Mouse (Mus musculus) CH12.LX (cell line): ENCODE data around the gene Phc1.

Source experiments
- CHD1 ChIP-seq: IDR thresholded peaks from 2 replicates; pipeline ENCODE4 v1.6.1; 2012; ENCODE audit warnings: low read depth, low read length, improper control_type of control experiment, inconsistent platforms
- CTCF ChIP-seq, 2 experiments: IDR thresholded peaks in 1 of 2; conservative IDR thresholded peaks in 1 of 2; 2 replicates each; pipeline ENCODE4 v1.5.1; 2011 to 2012; ENCODE audit warnings: low read depth in 2 of 2, low read length in 2 of 2, improper control_type of control experiment in 1 of 2, inconsistent platforms in 1 of 2, mild to moderate bottlenecking in 1 of 2, moderate library complexity in 1 of 2
- ELF1 ChIP-seq: IDR thresholded peaks from 2 replicates; pipeline ENCODE4 v1.6.1; 2014; ENCODE audit warnings: low read depth, mild to moderate bottlenecking, inconsistent platforms, low read length, improper control_type of control experiment
- ETS1 ChIP-seq: conservative IDR thresholded peaks from 2 replicates; pipeline ENCODE4 v1.6.1; 2012; ENCODE audit warnings: low read depth, mild to moderate bottlenecking, inconsistent platforms, low read length, improper control_type of control experiment, moderate library complexity
- GABPA ChIP-seq: IDR thresholded peaks from 2 replicates; pipeline ENCODE4 v1.6.1; 2012; ENCODE audit warnings: low read depth, low read length, improper control_type of control experiment, inconsistent platforms; ENCODE audit not compliant: insufficient replicate concordance
- MAX ChIP-seq: IDR thresholded peaks from 2 replicates; pipeline ENCODE4 v1.6.1; 2011; ENCODE audit warnings: low read length, improper control_type of control experiment
- MAZ ChIP-seq: IDR thresholded peaks from 2 replicates; pipeline ENCODE4 v1.6.1; 2012; ENCODE audit warnings: low read depth, mild to moderate bottlenecking, inconsistent platforms, low read length, improper control_type of control experiment, moderate library complexity
- PAX5 ChIP-seq: IDR thresholded peaks from 2 replicates; pipeline ENCODE4 v1.6.1; 2012; ENCODE audit warnings: low read length, inconsistent platforms, mixed read lengths
- POLR2A ChIP-seq: IDR thresholded peaks from 2 replicates; pipeline ENCODE4 v1.6.1; 2011; ENCODE audit warnings: low read depth, mild to moderate bottlenecking, improper control_type of control experiment, low read length
- POLR2AphosphoS2 ChIP-seq: IDR thresholded peaks from 2 replicates; pipeline ENCODE4 v1.6.1; 2011; ENCODE audit warnings: low read depth, low read length, improper control_type of control experiment
- SMC3 ChIP-seq: IDR thresholded peaks from 2 replicates; pipeline ENCODE4 v1.6.1; 2011; ENCODE audit warnings: low read depth, low read length, improper control_type of control experiment
- USF1 ChIP-seq: IDR thresholded peaks from 2 replicates; pipeline ENCODE4 v1.6.1; 2014; ENCODE audit warnings: low read depth, mild to moderate bottlenecking, inconsistent platforms, low read length, improper control_type of control experiment
- ZNF384 ChIP-seq: IDR thresholded peaks from 2 replicates; pipeline ENCODE4 v1.6.1; 2012; ENCODE audit warnings: low read depth, low read length, improper control_type of control experiment, inconsistent platforms

DNA sequence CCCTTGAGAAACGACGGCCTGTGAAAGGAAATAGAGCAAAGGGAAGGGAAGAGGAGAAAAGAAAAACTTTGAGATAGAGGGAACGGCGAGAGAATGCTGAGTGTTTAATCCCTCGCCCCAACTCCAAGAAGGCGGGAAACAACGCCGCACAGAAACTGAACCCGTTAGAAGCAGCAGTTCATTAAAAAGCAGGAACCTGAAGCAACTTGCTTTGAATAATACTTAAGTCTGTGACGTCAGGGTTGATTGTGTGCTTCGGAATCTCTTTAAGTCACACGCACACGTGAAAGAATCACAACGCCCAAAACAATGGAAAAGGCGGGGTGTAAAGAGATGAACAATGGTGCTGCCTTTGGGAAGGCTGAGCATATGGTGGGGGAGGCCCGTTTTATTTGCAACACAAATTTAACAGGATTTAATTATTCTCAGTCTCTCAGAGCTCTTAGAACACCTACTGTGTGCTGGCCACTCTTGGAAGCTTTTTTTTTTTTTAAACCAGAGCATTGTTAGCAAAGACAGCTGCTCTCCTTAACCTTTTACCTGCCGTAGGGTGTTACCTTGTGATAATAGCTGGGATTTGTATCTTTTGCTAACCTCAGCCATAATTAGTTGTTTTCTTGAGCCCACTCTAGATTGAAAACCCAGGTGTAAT, at the start of gene Phc1:
- no peak for TF ChIP-seq GABPA
- no peak for TF ChIP-seq CTCF (conservative IDR thresholded peaks at IDR 0.05 in 1 of 2, IDR thresholded peaks at IDR 0.05 in 1 of 2; ENCODE audit: low read depth in 2 of 2, low read length in 2 of 2)
- TF ChIP-seq ZNF384, result 0 out of 2 replicates have a peak, but pooled peaks have one; percentile 38
- peak; percentile 7; the same call in 1 of the 2 replicates for TF ChIP-seq POLR2A
- no peak for TF ChIP-seq USF1
- no peak for TF ChIP-seq SMC3
- TF ChIP-seq MAX, result peak; percentile 57; the same call in 1 of the 2 replicates
- TF ChIP-seq ETS1, result no peak; the same call in 1 of the 2 replicates
- TF ChIP-seq ELF1, result no peak
- TF ChIP-seq CHD1, result no peak
- no peak for TF ChIP-seq PAX5
- TF ChIP-seq POLR2AphosphoS2, result no peak
- no peak for TF ChIP-seq MAZ
